Mouse (Mus musculus) C3H10T1/2 (cell line): ENCODE measurements around the gene Rbbp8nl. TPM values are rescaled to one million over a fixed set of nuclear protein-coding genes. Genes with fewer than 3 reads are reported as not detected.

ENCODE experiments used
- polyA plus RNA-seq, 2 experiments: library from polyadenylated mRNA; unstranded; fragments of >200 nt; fragmentation: generic; extraction: Trizol; gene quantifications; one replicate each; pipeline ENCODE4 v1.2.1; 2012; ENCODE audit warnings: missing spikeins in 2 of 2

Rbbp8nl gene
- polyA plus RNA-seq = not detected

GRCm38 (mm10) chr2:180289440-180290108, at the start of gene Rbbp8nl:
Gene Rbbp8nl, minus strand, starts transcription at chr2:180289879.

GRCm38 (mm10) chr2:180334551-180334986, 44.9 kb upstream of the Rbbp8nl start, which contains the start of gene Gata5:
Gene Gata5, minus strand, starts transcription at chr2:180334699.

GRCm38 (mm10) chr2:180273394-180274244, 16.1 kb downstream of the Rbbp8nl start, which contains the start of gene Cables2:
Gene Cables2, minus strand, starts transcription at chr2:180273496.

GRCm38 (mm10) chr2:180257001-180257521, 32.6 kb downstream of the Rbbp8nl start, which contains the start of gene Rps21:
Gene Rps21, plus strand, starts transcription at chr2:180257377.

Other genes starting within 250 kb of the Rbbp8nl start
- 100 to 1,000 TPM; 334 to 547 TPM for gene Psma7, start 247.4 kb downstream of the Rbbp8nl start, polyA plus RNA-seq
- gene Ss18l1, start 247.4 kb downstream of the Rbbp8nl start, polyA plus RNA-seq = 1 to 10 TPM in 1 of 2 experiments, under 1 TPM in 1; 0.08 to 1.6 TPM
- gene Mtg2, start 219.3 kb downstream of the Rbbp8nl start, polyA plus RNA-seq = 10 to 100 TPM in 1 of 2 experiments, 1 to 10 TPM in 1; 10.0 to 15.7 TPM
- under 1 TPM in 1 of 2 experiments, not detected in 1; 0.07 TPM for gene Hrh3, start 185.4 kb downstream of the Rbbp8nl start, polyA plus RNA-seq
- 10 to 100 TPM in 1 of 2 experiments, 1 to 10 TPM in 1; 4.6 to 23.6 TPM for gene Osbpl2, start 170.6 kb downstream of the Rbbp8nl start, polyA plus RNA-seq
- 100 to 1,000 TPM; 108 to 168 TPM for gene Adrm1, start 118.4 kb downstream of the Rbbp8nl start, polyA plus RNA-seq
- gene Lama5, start 64.0 kb downstream of the Rbbp8nl start, polyA plus RNA-seq = 1 to 10 TPM; 5.8 to 9.6 TPM
- 1,000 to 10,000 TPM; 5,174 to 7,203 TPM for gene Rps21, start 32.5 kb downstream of the Rbbp8nl start, polyA plus RNA-seq
- 1 to 10 TPM; 5.3 to 9.5 TPM for gene Cables2, start 16.4 kb downstream of the Rbbp8nl start, polyA plus RNA-seq
- gene Gata5, start 44.8 kb upstream of the Rbbp8nl start, polyA plus RNA-seq = not detected
- 1 to 10 TPM in 1 of 2 experiments, not detected in 1; 2.5 TPM for gene Slco4a1, start 166.4 kb upstream of the Rbbp8nl start, polyA plus RNA-seq
- not detected for gene Ntsr1, start 210.1 kb upstream of the Rbbp8nl start, polyA plus RNA-seq